Mouse (Mus musculus) heart, embryonic 16.5 days (tissue): ENCODE results near the gene Pfkl. TPM values are rescaled to one million over a fixed set of nuclear protein-coding genes. Genes with fewer than 3 reads are reported as not detected.

Source experiments
- ATAC-seq: fragments of 200-750 bp; cut with Nextera tagmentation; replicated peaks from 2 replicates; pipeline ENCODE4 v1.8.0; 2017; ENCODE audit warnings: moderate number of reproducible peaks; ENCODE audit not compliant: insufficient read depth, low FRiP score; ENCODE audit errors: extremely low read depth
- H3K27ac ChIP-seq: fragments of 300-500 bp; sonication (generic); 2 replicates; pipeline ENCODE4 v1.5.1; 2014; ENCODE audit warnings: mild to moderate bottlenecking, low read length, control low read depth, moderate library complexity
- H3K27me3 ChIP-seq: fragments of 300-500 bp; sonication (generic); 2 replicates; pipeline ENCODE4 v1.6.1; 2014; ENCODE audit warnings: low read length, mixed read lengths; ENCODE audit not compliant: control insufficient read depth, insufficient read depth
- H3K36me3 ChIP-seq: fragments of 300-500 bp; sonication (generic); 2 replicates; pipeline ENCODE4 v1.6.1; 2014; ENCODE audit not compliant: control insufficient read depth, insufficient read depth
- H3K4me1 ChIP-seq: fragments of 300-500 bp; sonication (generic); 2 replicates; pipeline ENCODE4 v1.6.1; 2014; ENCODE audit warnings: low read length, mixed read lengths; ENCODE audit not compliant: control insufficient read depth, insufficient read depth
- H3K4me2 ChIP-seq: fragments of 300-500 bp; sonication (generic); 2 replicates; pipeline ENCODE4 v1.6.1; 2014; ENCODE audit warnings: low read depth, mild to moderate bottlenecking, control low read depth, low read length
- H3K4me3 ChIP-seq: fragments of 300-500 bp; sonication (generic); 2 replicates; pipeline ENCODE4 v1.5.1; 2014; ENCODE audit warnings: mild to moderate bottlenecking, control low read depth, low read length
- H3K9ac ChIP-seq: fragments of 300-500 bp; sonication (generic); 2 replicates; pipeline ENCODE4 v1.6.1; 2014; ENCODE audit warnings: low read length, control low read depth
- H3K9me3 ChIP-seq: fragments of 300-500 bp; sonication (generic); replicated peaks from 2 replicates; pipeline ENCODE4 v1.6.1; 2016; ENCODE audit warnings: low read length; ENCODE audit not compliant: control insufficient read depth
- WGBS: fragments of 180-500 bp; shearing (Covaris S2); extraction: QIAGEN DNeasy Blood & Tissue Kit; methylation state at CpG from one replicate; pipeline ENCODE4 v1.1.7; 2014; 5-methylcytosine and 5-hydroxymethylcytosine counted together
- polyA plus RNA-seq: library from polyadenylated mRNA; unstranded; fragments of >200 nt; fragmentation: Nextera tagmentation; extraction: Ambion mirVana; gene quantifications from 2 replicates; pipeline ENCODE4 v1.2.1, GENCODE M21; 2015

Gene Pfkl
- polyA plus RNA-seq, result 203 and 219 TPM in 2 replicates

GRCm38 (mm10) chr10:78009945-78010293 lies at the start of gene Pfkl:
TSS of gene Pfkl (minus strand) at chr10:78010083.
- Histone ChIP-seq H3K36me3 (no peaks in the 10 kb centered on the region), H3K27me3 (no peaks in the 10 kb centered on the region), H3K4me1 (peaks cover 34% of the 10 kb centered on the region), H3K27ac (peak within 1 kb of the TSS; percentile 100), H3K4me2 (peak within 1 kb of the TSS; percentile 84), H3K4me3 (peak within 1 kb of the TSS; percentile 83), H3K9ac (peak within 1 kb of the TSS; percentile 96), H3K9me3 (peaks cover 5% of the 10 kb centered on the region)
- ATAC-seq, result no peak
- 1% methylated on average over 9 of the region's 9 CpGs for WGBS

GRCm38 (mm10) chr10:78057056-78057455 lies 47.2 kb upstream of the Pfkl start:
- H3K27ac ChIP-seq, result no peak overlapping the region
- no peaks in the 10 kb centered on the region for H3K36me3 ChIP-seq
- 85% methylated on average over 8 of the region's 8 CpGs for WGBS
- H3K9me3 ChIP-seq, result no peaks in the 10 kb centered on the region
- no peaks in the 10 kb centered on the region for H3K27me3 ChIP-seq
- no peak overlapping the region for H3K9ac ChIP-seq
- ATAC-seq, result no peak
- no peaks in the 10 kb centered on the region for H3K4me1 ChIP-seq
- H3K4me2 ChIP-seq, result no peak overlapping the region
- no peak overlapping the region for H3K4me3 ChIP-seq

GRCm38 (mm10) chr10:78054633-78055565 lies 45.0 kb upstream of the Pfkl start:
- Histone ChIP-seq H3K36me3 (no peaks in the 10 kb centered on the region), H3K4me2 (no peak overlapping the region), H3K27ac (no peak overlapping the region), H3K4me1 (no peaks in the 10 kb centered on the region), H3K9ac (no peak overlapping the region), H3K27me3 (no peaks in the 10 kb centered on the region), H3K9me3 (no peaks in the 10 kb centered on the region), H3K4me3 (no peak overlapping the region)
- ATAC-seq, result no peak
- WGBS, result 58% methylated on average over 19 of the region's 19 CpGs

- Histone ChIP-seq H3K27me3 (no peaks in the 10 kb centered on the region), H3K27ac (no peak overlapping the region), H3K4me1 (0 out of 2 replicates have a peak, but pooled peaks cover 2% of the 10 kb centered on the region), H3K4me3 (no peak overlapping the region), H3K4me2 (no peak overlapping the region), H3K9me3 (no peaks in the 10 kb centered on the region), H3K36me3 (no peaks in the 10 kb centered on the region), H3K9ac (no peak overlapping the region)
- 41% methylated on average over 11 of the region's 11 CpGs for WGBS
- ATAC-seq, result no peak
These were observed 39.7 kb upstream of the Pfkl start for GRCm38 (mm10) chr10:78049519-78050035.

- H3K36me3 ChIP-seq, result no peaks in the 10 kb centered on the region
- H3K9me3 ChIP-seq, result no peaks in the 10 kb centered on the region
- H3K9ac ChIP-seq, result no peak overlapping the region
- H3K4me3 ChIP-seq, result no peak overlapping the region
- ATAC-seq, result no peak
- 0 out of 2 replicates have a peak, but pooled peaks cover 2% of the 10 kb centered on the region for H3K4me1 ChIP-seq
- no peaks in the 10 kb centered on the region for H3K27me3 ChIP-seq
- H3K4me2 ChIP-seq, result no peak overlapping the region
- WGBS, result 78% methylated on average over 8 of the region's 10 CpGs
- H3K27ac ChIP-seq, result no peak overlapping the region
These were observed 38.3 kb upstream of the Pfkl start for GRCm38 (mm10) chr10:78048061-78048730.

GRCm38 (mm10) chr10:78046388-78046787 lies 36.5 kb upstream of the Pfkl start:
- ATAC-seq, result no peak
- H3K9me3 ChIP-seq, result no peaks in the 10 kb centered on the region
- no peak overlapping the region for H3K4me3 ChIP-seq
- H3K4me2 ChIP-seq, result no peak overlapping the region
- 80% methylated on average over 4 of the region's 4 CpGs for WGBS
- H3K4me1 ChIP-seq, result 0 out of 2 replicates have a peak, but pooled peaks cover 2% of the 10 kb centered on the region
- 0 out of 2 replicates have a peak, but pooled peaks cover 4% of the 10 kb centered on the region for H3K27me3 ChIP-seq
- no peak overlapping the region for H3K27ac ChIP-seq
- H3K9ac ChIP-seq, result no peak overlapping the region
- H3K36me3 ChIP-seq, result no peaks in the 10 kb centered on the region

GRCm38 (mm10) chr10:78044531-78044930 lies 34.6 kb upstream of the Pfkl start:
- WGBS, result 75% methylated on average over 1 of the region's 1 CpGs
- no peak for ATAC-seq

GRCm38 (mm10) chr10:78043406-78043836 lies 33.5 kb upstream of the Pfkl start, which contains the start of gene Aire:
TSS of gene Aire (minus strand) at chr10:78043610.
- no peaks in the 10 kb centered on the region for H3K9me3 ChIP-seq
- H3K27me3 ChIP-seq, result 0 out of 2 replicates have a peak, but pooled peaks cover 4% of the 10 kb centered on the region
- H3K4me3 ChIP-seq, result peak within 1 kb of the TSS; percentile 17
- no peak within 1 kb of the TSS for H3K27ac ChIP-seq
- peak within 1 kb of the TSS; percentile 54 for H3K4me2 ChIP-seq
- no peaks in the 10 kb centered on the region for H3K36me3 ChIP-seq
- H3K9ac ChIP-seq, result no peak within 1 kb of the TSS; the same call in 1 of the 2 replicates
- peak; percentile 46; the same call in 1 of the 2 replicates for ATAC-seq
- 3% methylated on average over 27 of the region's 27 CpGs for WGBS
- 0 out of 2 replicates have a peak, but pooled peaks cover 2% of the 10 kb centered on the region for H3K4me1 ChIP-seq

More at GRCm38 (mm10) chr10:78044531-78044930, 34.6 kb upstream of the Pfkl start:
- no peak overlapping the region for H3K4me2 ChIP-seq
- H3K4me3 ChIP-seq, result no peak overlapping the region
- H3K9me3 ChIP-seq, result no peaks in the 10 kb centered on the region
- no peak overlapping the region for H3K27ac ChIP-seq
- H3K27me3 ChIP-seq, result 0 out of 2 replicates have a peak, but pooled peaks cover 4% of the 10 kb centered on the region
- H3K4me1 ChIP-seq, result 0 out of 2 replicates have a peak, but pooled peaks cover 2% of the 10 kb centered on the region
- no peaks in the 10 kb centered on the region for H3K36me3 ChIP-seq
- no peak overlapping the region for H3K9ac ChIP-seq
